Mouse (Mus musculus) brain, embryonic 18.5 days (tissue): ENCODE measurements at regions not wholly inside any gene's neighbourhood (a gene's known extent, or its start where the extent isn't known, plus 50 kb on each side); places are given as distances from the start of the nearest gene placed in this dataset.

Experiments used
- DNase-seq: peaks from one replicate; pipeline ENCODE4 v3.0.0-alpha.2; 2012; ENCODE audit warnings: low read depth, low spot score

GRCm38 (mm10) chr6:51272136-51272736, 160.2 kb upstream of the Nfe2l3 start:
- DNase-seq: no peak

GRCm38 (mm10) chr6:51279491-51279890, 153.0 kb upstream of the Nfe2l3 start:
- no peak for DNase-seq

GRCm38 (mm10) chr6:51280231-51280630, 152.2 kb upstream of the Nfe2l3 start:
- DNase-seq: no peak

GRCm38 (mm10) chr6:51283916-51284706, 148.4 kb upstream of the Nfe2l3 start:
- DNase-seq: no peak

GRCm38 (mm10) chr6:51284881-51285280, 147.6 kb upstream of the Nfe2l3 start:
- DNase-seq: no peak

GRCm38 (mm10) chr6:51286836-51287235, 145.6 kb upstream of the Nfe2l3 start:
- no peak for DNase-seq

- no peak for DNase-seq
Observed at GRCm38 (mm10) chr6:51287383-51287782, 145.1 kb upstream of the Nfe2l3 start.

GRCm38 (mm10) chr6:51287807-51288206, 144.7 kb upstream of the Nfe2l3 start:
- no peak for DNase-seq

- DNase-seq: no peak
Observed at GRCm38 (mm10) chr6:51288306-51289066, 144.0 kb upstream of the Nfe2l3 start.

GRCm38 (mm10) chr6:51289067-51289725, 143.3 kb upstream of the Nfe2l3 start:
- no peak for DNase-seq

- no peak for DNase-seq
Observed at GRCm38 (mm10) chr6:51300694-51301417, 131.6 kb upstream of the Nfe2l3 start.

GRCm38 (mm10) chr6:51301831-51302230, 130.6 kb upstream of the Nfe2l3 start:
- DNase-seq: no peak

- DNase-seq: no peak
Observed at GRCm38 (mm10) chr6:51302240-51302639, 130.2 kb upstream of the Nfe2l3 start.

GRCm38 (mm10) chr6:51318341-51318740, 114.1 kb upstream of the Nfe2l3 start:
- DNase-seq: no peak

GRCm38 (mm10) chr6:51320019-51320418, 112.5 kb upstream of the Nfe2l3 start:
- no peak for DNase-seq

- DNase-seq: no peak
Observed at GRCm38 (mm10) chr6:51320676-51321419, 111.6 kb upstream of the Nfe2l3 start.

GRCm38 (mm10) chr6:51326103-51326829, 106.2 kb upstream of the Nfe2l3 start:
- no peak for DNase-seq

GRCm38 (mm10) chr6:51329070-51329995, 103.1 kb upstream of the Nfe2l3 start:
- DNase-seq: no peak
